Mouse (Mus musculus) adrenal gland, adult 18-20 months (tissue): Measurements from ENCODE around the gene Tmtc2. TPM values are rescaled to one million over a fixed set of nuclear protein-coding genes. Genes with fewer than 3 reads are reported as not detected.

Experiments
- DNase-seq, 2 experiments: peaks; one replicate each; pipeline ENCODE4 v3.0.0; 2021 to 2022; ENCODE audit warnings: low spot score in 2 of 2
- total RNA-seq, 2 experiments: library from RNA; stranded (reverse); gene quantifications; 1 replicate in 1 of 2; 2 replicates in 1 of 2; pipeline ENCODE4 v1.2.3; 2021

Gene Tmtc2
- total RNA-seq, 2 experiments from 2014 or later, result 3.0 to 5.2 TPM

DNA sequence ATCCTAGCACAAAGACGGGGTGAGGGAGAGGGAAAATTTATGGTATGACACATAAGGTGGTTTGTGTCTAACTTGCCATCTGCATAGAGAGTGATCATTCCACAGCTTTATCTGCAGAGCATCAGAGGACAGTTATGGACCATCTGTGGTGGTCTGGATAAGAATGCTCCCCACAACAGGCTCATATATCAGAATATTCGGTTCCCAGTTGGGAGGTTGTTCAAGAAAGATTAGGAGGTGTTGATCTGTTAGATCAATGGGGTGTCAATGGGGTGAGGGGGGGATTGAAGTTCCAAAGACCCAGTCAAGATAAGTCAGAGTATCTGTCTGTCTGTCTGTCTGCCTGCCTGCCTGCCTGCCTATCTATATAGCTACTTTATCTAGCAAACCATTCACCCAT lies 69.8 kb downstream of the Tmtc2 start:
- DNase-seq, result no peak

GRCm38 (mm10) chr10:105501736-105502135 lies 72.5 kb downstream of the Tmtc2 start:
- no peak for DNase-seq

DNA sequence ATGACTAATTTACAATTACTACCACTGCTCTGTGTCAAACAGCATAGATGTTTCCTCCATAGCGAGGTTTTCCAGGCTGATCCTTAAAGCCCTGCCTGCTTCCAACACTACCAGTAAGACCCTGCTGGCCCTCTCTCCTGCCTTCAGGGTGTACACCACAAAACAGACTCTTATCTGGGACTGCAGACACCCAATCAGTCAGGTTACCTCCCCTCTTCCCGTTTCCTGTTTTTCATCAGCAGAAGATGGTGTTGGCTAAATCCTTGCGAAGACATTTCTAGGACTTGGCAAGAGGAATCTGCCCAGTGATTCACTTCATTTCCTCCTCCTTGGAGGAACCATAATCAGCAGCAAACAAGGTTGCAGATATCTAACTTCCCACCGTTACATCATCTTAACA lies 73.8 kb downstream of the Tmtc2 start:
- DNase-seq, result no peak

- no peak for DNase-seq
Observed at GRCm38 (mm10) chr10:105495248-105495647, 79.0 kb downstream of the Tmtc2 start.

DNA sequence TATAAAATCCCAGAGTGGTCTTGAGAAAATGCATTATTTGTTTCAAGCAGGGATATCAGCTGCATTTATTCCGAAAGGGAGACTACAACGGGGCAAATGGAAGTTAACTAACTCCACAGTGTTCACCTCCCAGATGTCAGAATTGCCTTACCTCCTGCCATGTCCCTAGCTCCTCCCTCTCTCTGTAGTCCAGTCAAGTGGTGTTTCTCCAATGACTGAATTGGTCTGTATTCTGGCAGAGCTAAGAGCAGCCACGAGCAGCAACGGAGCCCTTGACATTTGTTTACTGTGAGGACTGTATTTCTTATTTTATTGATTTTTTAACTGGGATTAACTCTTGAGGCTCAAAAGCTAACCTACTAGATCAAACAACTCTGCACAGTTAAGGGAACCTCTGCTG lies 81.8 kb downstream of the Tmtc2 start:
- DNase-seq, result no peak

- DNase-seq, result no peak
Observed at GRCm38 (mm10) chr10:105490748-105491147, 83.5 kb downstream of the Tmtc2 start.

DNA sequence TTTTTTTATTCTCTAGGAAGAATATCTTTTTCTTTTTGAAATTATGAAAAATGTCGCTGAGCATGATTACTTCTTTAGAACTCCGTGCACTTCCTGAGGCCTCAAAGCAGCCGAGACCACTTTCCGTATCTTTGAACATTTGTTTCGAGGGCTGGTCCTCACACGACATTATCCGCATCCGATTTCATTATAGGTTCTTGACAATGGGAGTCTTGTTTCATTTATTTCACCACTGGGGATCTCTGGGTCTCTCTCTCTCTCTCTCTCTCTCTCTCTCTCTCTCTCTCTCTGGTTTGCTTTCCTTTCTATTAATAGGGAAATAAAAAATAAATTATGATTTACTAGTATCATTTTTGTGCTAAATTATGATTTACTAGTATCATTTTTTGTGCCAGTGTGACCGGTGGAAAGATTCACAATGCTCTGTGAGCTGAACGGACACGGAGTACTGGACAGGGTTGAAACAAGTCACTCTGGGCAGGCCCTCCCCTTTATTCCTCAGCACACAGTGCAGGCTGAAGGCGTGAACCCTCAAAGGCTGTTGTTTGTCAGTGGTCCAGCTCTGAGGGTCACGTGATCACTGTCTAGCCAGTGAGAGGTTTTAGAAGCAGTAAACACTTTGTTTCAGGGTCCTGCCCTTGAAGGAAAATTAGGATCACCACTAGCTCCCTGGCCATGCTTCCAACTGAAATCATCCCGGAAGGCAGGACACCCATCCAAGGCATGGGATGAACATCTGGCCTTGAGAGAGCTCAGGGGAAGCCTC lies 84.1 kb downstream of the Tmtc2 start:
- DNase-seq, result no peak

GRCm38 (mm10) chr10:105486977-105487376 lies 87.3 kb downstream of the Tmtc2 start:
- no peak for DNase-seq

- DNase-seq, result no peak
Observed at GRCm38 (mm10) chr10:105484355-105485094, 89.7 kb downstream of the Tmtc2 start.

DNA sequence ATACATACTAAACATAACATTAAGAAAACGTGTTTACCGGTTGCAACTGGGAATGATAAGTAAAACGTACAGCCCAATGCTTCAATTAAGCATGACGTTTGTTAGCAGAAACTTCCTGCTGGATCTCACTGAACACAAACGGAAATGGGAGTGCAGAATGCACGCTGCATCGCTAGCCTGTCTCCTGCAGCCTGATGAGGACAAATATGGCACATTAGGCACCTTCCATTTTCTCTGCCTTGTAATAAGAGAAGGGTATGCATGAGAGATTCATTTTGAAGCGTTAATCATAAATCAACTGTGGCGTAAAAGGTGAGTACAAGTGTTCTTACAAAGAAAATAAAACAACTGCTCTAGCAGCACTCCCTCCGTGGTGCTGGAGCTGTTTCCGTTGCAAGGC lies 94.5 kb downstream of the Tmtc2 start:
- no peak for DNase-seq

DNA sequence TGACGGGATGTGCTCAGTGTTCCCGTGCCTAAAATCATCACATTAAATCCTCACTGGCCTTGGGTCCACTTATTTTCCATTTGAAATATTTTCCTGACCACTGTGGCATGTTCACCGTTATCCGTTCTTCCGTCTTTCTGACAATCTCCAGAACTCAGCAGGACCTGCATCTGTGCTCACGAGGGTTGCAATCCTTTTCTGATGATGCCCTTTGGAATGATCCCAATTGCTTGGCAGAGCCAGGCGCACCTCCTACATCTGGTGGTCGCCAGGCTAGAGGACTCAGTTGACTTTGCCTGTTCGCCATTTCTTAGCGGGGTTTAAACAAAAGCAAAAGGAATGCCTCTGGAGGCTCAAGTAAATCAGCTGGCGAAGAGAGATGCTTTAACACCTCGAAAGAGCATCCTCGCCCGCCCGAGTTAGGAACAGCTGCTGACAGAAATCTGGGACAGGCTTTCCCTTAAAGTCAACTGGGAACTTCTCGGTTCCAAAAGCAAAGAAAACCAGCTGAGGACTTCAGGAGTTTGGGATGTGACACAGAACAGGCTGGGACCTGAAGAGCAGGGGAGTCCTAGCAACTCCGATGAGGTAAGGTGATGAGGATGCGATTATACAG lies 96.5 kb downstream of the Tmtc2 start:
- no peak for DNase-seq

GRCm38 (mm10) chr10:105474162-105474830 lies 100.0 kb downstream of the Tmtc2 start:
- DNase-seq, result no peak

DNA sequence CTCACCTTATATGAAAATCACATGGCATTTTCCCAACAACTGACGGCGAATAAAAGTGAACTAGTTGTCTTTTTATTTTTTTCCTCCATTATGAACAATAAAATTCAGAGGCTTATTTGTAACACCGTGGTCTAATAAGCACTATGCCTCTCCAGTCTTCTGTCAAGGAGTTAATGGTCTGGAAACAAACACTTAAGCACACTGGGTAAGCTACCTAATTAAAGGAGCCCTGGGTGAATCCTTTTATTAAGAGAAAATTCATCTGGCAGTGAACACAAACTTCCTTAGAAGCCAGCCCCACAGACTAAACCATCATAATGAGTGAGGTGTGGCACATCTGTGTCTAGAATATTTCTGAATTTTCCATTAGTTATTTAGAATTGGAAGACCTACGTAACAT lies 109.9 kb downstream of the Tmtc2 start:
- DNase-seq, result no peak

- DNase-seq, result no peak
Observed at GRCm38 (mm10) chr10:105453441-105453840, 120.8 kb downstream of the Tmtc2 start.

- DNase-seq, result no peak
Observed at GRCm38 (mm10) chr10:105447191-105447590, 127.1 kb downstream of the Tmtc2 start.

DNA sequence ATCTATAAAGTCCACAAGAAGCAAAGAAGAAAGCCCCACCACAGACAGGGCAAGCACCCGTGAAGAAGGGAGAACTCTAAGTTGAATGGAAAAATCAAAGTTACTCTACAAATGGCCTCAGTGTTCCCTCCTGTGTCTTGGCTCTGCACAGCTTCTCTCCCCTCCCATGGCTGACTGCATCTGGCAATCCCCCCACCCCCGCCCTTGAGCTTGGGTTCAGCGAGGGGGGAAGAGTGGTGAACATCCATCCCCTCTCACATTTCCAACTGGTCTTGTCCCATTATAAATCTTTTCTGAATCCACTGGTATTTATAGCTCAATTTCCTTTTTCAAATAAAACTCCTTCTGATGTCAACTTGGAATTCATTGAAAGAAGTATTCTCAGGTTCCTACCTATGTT lies 129.9 kb downstream of the Tmtc2 start:
- DNase-seq, result no peak

GRCm38 (mm10) chr10:105434879-105435278 lies 139.4 kb downstream of the Tmtc2 start:
- DNase-seq, result no peak

DNA sequence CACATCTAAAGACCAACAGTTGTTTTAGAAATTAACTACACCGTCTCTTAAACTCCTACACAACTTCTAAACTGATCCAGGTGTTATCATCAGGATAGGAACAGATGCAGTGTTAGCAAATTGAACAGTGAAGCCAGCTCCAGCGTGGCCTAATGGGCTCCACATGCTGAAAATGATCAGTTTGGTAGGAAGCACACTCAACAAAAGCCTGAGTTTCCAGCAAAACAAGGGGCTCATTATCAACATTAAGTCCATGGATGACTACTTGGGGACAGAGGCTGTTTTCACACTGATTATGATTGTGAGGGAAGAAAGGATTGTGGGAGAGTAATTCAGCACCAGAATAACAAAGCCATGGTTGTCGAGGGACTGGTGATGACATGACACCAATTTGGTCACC lies 143.4 kb downstream of the Tmtc2 start:
- no peak for DNase-seq

DNA sequence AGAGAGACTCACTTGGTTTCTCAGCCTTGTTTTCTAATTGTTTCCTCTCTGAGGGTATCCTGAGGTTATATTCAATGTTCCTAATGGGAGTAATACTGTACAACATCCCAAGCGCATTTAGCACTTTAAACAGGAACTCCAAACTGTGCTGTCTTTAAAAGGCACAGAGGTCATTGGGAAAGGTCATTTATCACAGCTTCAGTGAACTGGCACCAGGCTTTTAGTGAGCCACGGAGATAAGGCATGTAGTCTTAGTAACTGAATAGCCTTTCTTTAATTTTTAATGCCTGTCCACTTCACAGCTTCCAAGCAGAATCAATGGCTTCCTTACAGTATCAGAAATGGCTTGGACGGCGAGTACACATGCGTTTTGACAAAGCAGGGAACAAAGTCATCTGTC lies 144.0 kb downstream of the Tmtc2 start:
- DNase-seq, result no peak

- DNase-seq, result no peak
Observed at GRCm38 (mm10) chr10:105428080-105428479, 146.2 kb downstream of the Tmtc2 start.

DNA sequence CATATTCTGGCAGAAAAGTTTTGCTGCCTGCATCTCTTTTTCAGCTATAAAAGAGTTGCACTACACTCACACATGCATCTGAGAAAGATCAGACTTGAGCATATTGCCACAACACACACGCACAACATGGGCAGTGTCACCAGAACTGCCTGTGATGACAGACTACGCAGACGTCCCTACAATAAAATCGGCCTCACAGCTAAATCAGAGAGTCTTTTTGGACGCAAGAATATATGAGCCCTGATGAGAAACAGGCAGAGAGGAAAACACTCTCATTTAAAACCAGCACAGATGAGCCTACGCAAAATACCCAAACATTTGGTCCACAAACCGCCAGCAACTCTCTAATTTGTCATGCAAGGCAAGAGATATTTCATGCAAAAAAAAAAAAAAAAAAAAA lies 146.6 kb downstream of the Tmtc2 start:
- no peak for DNase-seq

- no peak for DNase-seq
Observed at GRCm38 (mm10) chr10:105425052-105425451, 149.2 kb downstream of the Tmtc2 start.
